Mouse (Mus musculus) forebrain, embryonic 16.5 days (tissue): ENCODE data around the gene Vmn1r223. TPM values are rescaled to one million over a fixed set of nuclear protein-coding genes. Genes with fewer than 3 reads are reported as not detected.
"Not testable (repeated sequence)": the region's sequence is repeated elsewhere in the genome, so short reads cannot be mapped to it uniquely, and the experiment has no call there.

Experiments
- ATAC-seq: fragments of 200-750 bp; cut with Nextera tagmentation; 2 replicates; pipeline ENCODE4 v1.8.0; 2017; ENCODE audit warnings: mild to moderate bottlenecking, moderate library complexity
- H3K27ac ChIP-seq: fragments of 300-500 bp; sonication (generic); 2 replicates; pipeline ENCODE4 v1.5.1; 2014; ENCODE audit warnings: low read length, control low read depth
- H3K27me3 ChIP-seq: fragments of 300-500 bp; sonication (generic); replicated peaks from 2 replicates; pipeline ENCODE4 v1.6.1; 2014; ENCODE audit warnings: low read length; ENCODE audit not compliant: control insufficient read depth, insufficient read depth
- H3K36me3 ChIP-seq: fragments of 300-500 bp; sonication (generic); 2 replicates; pipeline ENCODE4 v1.6.1; 2014; ENCODE audit not compliant: control insufficient read depth, insufficient read depth
- H3K4me1 ChIP-seq: fragments of 300-500 bp; sonication (generic); replicated peaks from 2 replicates; pipeline ENCODE4 v1.6.1; 2014; ENCODE audit warnings: low read length; ENCODE audit not compliant: control insufficient read depth, insufficient read depth
- H3K4me2 ChIP-seq: fragments of 300-500 bp; sonication (generic); 2 replicates; pipeline ENCODE4 v1.6.1; 2014; ENCODE audit warnings: mild to moderate bottlenecking, low read length, control low read depth
- H3K4me3 ChIP-seq: fragments of 300-500 bp; sonication (generic); replicated peaks from 2 replicates; pipeline ENCODE4 v1.5.1; 2014; ENCODE audit warnings: mild to moderate bottlenecking, low read length, control low read depth
- H3K9ac ChIP-seq: fragments of 300-500 bp; sonication (generic); replicated peaks from 2 replicates; pipeline ENCODE4 v1.6.1; 2014; ENCODE audit warnings: low read depth, low read length, control low read depth
- H3K9me3 ChIP-seq: fragments of 300-500 bp; sonication (generic); 2 replicates; pipeline ENCODE4 v1.6.1; 2016; ENCODE audit warnings: low read length; ENCODE audit not compliant: control insufficient read depth
- whole genome bisulfite sequencing: fragments of 180-500 bp; shearing (Covaris S2); extraction: QIAGEN DNeasy Blood & Tissue Kit; methylation state at CpG from one replicate; pipeline ENCODE4 v1.1.7; 2014; 5-methylcytosine and 5-hydroxymethylcytosine counted together
- polyA plus RNA-seq: library from polyadenylated mRNA; unstranded; fragments of >200 nt; fragmentation: Nextera tagmentation; extraction: Ambion mirVana; gene quantifications from 2 replicates; pipeline ENCODE4 v1.2.1, GENCODE M21; 2015

Vmn1r223 gene
- not detected in 2 replicates for polyA plus RNA-seq

- not testable (repeated sequence) for H3K4me2 ChIP-seq, H3K9ac ChIP-seq, H3K9me3 ChIP-seq, H3K27ac ChIP-seq, ATAC-seq, H3K4me3 ChIP-seq, H3K4me1 ChIP-seq, H3K36me3 ChIP-seq, H3K27me3 ChIP-seq
- 94% methylated on average over 1 of the region's 1 CpGs for WGBS
Observed at GRCm38 (mm10) chr13:23246834-23247233, at the start of gene Vmn1r223. Gene Vmn1r223 (plus strand): TSS chr13:23247134.

GRCm38 (mm10) chr13:23203885-23204284 is 43.0 kb upstream of the Vmn1r223 start:
- H3K4me1 ChIP-seq, H3K4me2 ChIP-seq, H3K9ac ChIP-seq, H3K27me3 ChIP-seq, H3K9me3 ChIP-seq, H3K27ac ChIP-seq, H3K4me3 ChIP-seq, H3K36me3 ChIP-seq, ATAC-seq: not testable (repeated sequence)
- 78% methylated on average over 1 of the region's 1 CpGs for WGBS

GRCm38 (mm10) chr13:23213827-23214226 is 33.1 kb upstream of the Vmn1r223 start, which contains the start of gene Vmn1r221:
Gene Vmn1r221 (plus strand): TSS chr13:23214127.
- ATAC-seq, H3K9me3 ChIP-seq, H3K4me2 ChIP-seq, H3K27me3 ChIP-seq, H3K36me3 ChIP-seq, H3K27ac ChIP-seq, H3K4me1 ChIP-seq, H3K4me3 ChIP-seq, H3K9ac ChIP-seq: not testable (repeated sequence)
- 89% methylated on average over 2 of the region's 2 CpGs for WGBS

- not testable (repeated sequence) for H3K4me3 ChIP-seq, H3K27ac ChIP-seq, H3K9me3 ChIP-seq, H3K36me3 ChIP-seq, H3K4me1 ChIP-seq, H3K4me2 ChIP-seq, ATAC-seq, H3K27me3 ChIP-seq, H3K9ac ChIP-seq
Observed at GRCm38 (mm10) chr13:23235847-23236246, 11.1 kb upstream of the Vmn1r223 start, which contains the start of gene Vmn1r222. Gene Vmn1r222 (minus strand): TSS chr13:23235947.

DNA sequence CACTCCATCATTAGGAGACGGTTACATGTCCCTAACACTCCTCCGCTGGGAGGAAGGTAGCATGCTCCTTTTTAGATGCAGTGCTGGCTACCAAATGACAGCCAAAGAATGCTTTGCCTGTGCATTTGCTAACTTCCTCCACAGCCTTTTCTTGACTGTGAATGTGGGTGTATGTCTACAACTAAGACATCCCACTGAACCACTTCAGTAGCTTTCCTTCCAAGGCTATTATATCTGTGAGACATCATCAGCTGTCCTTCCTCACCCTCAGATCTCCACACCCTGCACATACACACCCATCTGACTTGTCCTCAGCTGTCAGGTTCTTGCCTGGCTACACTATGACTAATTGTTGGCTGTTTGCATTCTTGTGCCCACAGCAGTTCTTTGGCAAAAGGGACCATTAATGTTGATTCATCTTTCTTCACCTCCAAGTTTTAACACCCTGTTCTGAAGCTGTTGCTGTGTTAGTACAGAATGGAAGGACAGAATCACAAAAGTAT is 11.7 kb downstream of the Vmn1r223 start:
- Histone ChIP-seq H3K27ac (no peak overlapping the region), H3K9me3 (no peaks in the 10 kb centered on the region), H3K27me3 (no peaks in the 10 kb centered on the region), H3K36me3 (no peaks in the 10 kb centered on the region), H3K4me3 (no peak overlapping the region), H3K4me1 (no peaks in the 10 kb centered on the region), H3K9ac (no peak overlapping the region), H3K4me2 (no peak overlapping the region)
- WGBS: 87% methylated on average over 2 of the region's 2 CpGs
- no peak for ATAC-seq

GRCm38 (mm10) chr13:23268606-23269005 is 21.7 kb downstream of the Vmn1r223 start:
- ATAC-seq, H3K4me3 ChIP-seq, H3K36me3 ChIP-seq, H3K9me3 ChIP-seq, H3K4me1 ChIP-seq, H3K4me2 ChIP-seq, H3K27ac ChIP-seq, H3K27me3 ChIP-seq, H3K9ac ChIP-seq: not testable (repeated sequence)
- WGBS: 90% methylated on average over 3 of the region's 3 CpGs

GRCm38 (mm10) chr13:23269127-23269526 is 22.2 kb downstream of the Vmn1r223 start:
- not testable (repeated sequence) for H3K4me3 ChIP-seq, H3K9ac ChIP-seq, H3K9me3 ChIP-seq, H3K36me3 ChIP-seq, H3K4me1 ChIP-seq, H3K27ac ChIP-seq, H3K27me3 ChIP-seq, H3K4me2 ChIP-seq
- peak; percentile 66 for ATAC-seq
- 48% methylated on average over 4 of the region's 4 CpGs for WGBS

- H3K9me3 ChIP-seq: no peaks in the 10 kb centered on the region
- WGBS: 15% methylated on average over 11 of the region's 11 CpGs
- peak overlapping the region; percentile 46 for H3K4me2 ChIP-seq
- H3K4me1 ChIP-seq: no peaks in the 10 kb centered on the region; the same call in 1 of the 2 replicates
- peak; percentile 49; the same call in 1 of the 2 replicates for ATAC-seq
- H3K9ac ChIP-seq: peak overlapping the region; percentile 49; the same call in 1 of the 2 replicates
- no peak overlapping the region for H3K27ac ChIP-seq
- H3K27me3 ChIP-seq: no peaks in the 10 kb centered on the region
- H3K36me3 ChIP-seq: no peaks in the 10 kb centered on the region
- H3K4me3 ChIP-seq: peak overlapping the region; percentile 45
Observed at GRCm38 (mm10) chr13:23269681-23270080, 22.7 kb downstream of the Vmn1r223 start.

DNA sequence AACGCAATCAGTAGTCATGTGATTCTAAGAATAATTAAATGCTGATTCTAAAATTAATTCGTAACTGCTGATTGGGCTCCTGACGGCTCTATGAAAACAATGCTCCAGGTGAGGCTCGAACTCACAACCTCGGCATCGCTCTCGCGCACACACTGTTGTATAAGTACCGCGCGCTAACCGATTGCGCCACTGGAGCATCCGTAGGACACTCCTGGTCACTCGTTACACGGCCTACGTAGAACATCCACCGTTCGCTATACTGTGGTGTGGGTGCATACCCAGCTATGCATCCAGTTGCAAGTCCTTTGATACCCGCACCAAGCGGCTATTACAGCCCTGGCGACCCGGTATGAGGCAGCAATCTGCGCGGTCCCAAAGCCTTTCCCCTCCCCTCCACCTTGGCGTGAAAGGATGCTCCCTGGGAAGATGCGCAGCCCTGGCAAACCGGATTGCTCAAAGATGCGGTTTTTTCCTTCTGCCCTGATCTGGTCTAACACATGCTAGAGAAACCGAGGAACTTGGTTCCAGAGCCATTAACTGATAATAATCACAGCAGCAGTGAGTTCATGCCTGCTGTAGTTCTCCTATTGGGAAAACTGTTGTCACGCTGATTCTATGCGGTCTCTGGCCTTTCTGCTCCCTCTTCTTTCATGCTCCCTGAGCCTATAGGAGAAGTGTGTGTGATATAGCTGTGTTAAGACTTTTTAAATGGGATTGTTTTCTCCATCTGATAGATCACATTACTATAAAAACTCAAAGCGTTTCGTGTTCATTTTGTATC is 23.6 kb downstream of the Vmn1r223 start:
- 3% methylated on average over 34 of the region's 34 CpGs for WGBS
- Histone ChIP-seq H3K27ac (no peak overlapping the region), H3K9ac (peak overlapping the region; percentile 49), H3K4me3 (peak overlapping the region; percentile 45), H3K36me3 (no peaks in the 10 kb centered on the region), H3K4me2 (peak overlapping the region; percentile 46), H3K9me3 (no peaks in the 10 kb centered on the region), H3K27me3 (no peaks in the 10 kb centered on the region), H3K4me1 (no peaks in the 10 kb centered on the region; the same call in 1 of the 2 replicates)
- peak; percentile 96 for ATAC-seq
